Mouse (Mus musculus) limb, embryonic 12.5 days (tissue): ENCODE results near the gene Myo15b. TPM values are rescaled to one million over a fixed set of nuclear protein-coding genes. Genes with fewer than 3 reads are reported as not detected.

ENCODE experiments used
- ATAC-seq: fragments of 200-750 bp; cut with Nextera tagmentation; 2 replicates; pipeline ENCODE4 v1.8.0; 2017; ENCODE audit warnings: low read depth, moderate TSS enrichment; ENCODE audit not compliant: insufficient number of reproducible peaks, insufficient read depth, low FRiP score, low TSS enrichment
- H3K27ac ChIP-seq: fragments of 300-500 bp; sonication (generic); 2 replicates; pipeline ENCODE4 v1.5.1; 2016; ENCODE audit warnings: mild to moderate bottlenecking, moderate library complexity
- H3K27me3 ChIP-seq: fragments of 300-500 bp; sonication (generic); 2 replicates; pipeline ENCODE4 v1.6.1; 2016; ENCODE audit warnings: mild to moderate bottlenecking, moderate library complexity
- H3K36me3 ChIP-seq: fragments of 300-500 bp; sonication (generic); 2 replicates; pipeline ENCODE4 v1.6.1; 2016; ENCODE audit warnings: mild to moderate bottlenecking, moderate library complexity
- H3K4me1 ChIP-seq: fragments of 300-500 bp; sonication (generic); replicated peaks from 2 replicates; pipeline ENCODE4 v1.6.1; 2016
- H3K4me2 ChIP-seq: fragments of 300-500 bp; sonication (generic); 2 replicates; pipeline ENCODE4 v1.6.1; 2016; ENCODE audit warnings: mild to moderate bottlenecking, moderate library complexity
- H3K4me3 ChIP-seq: fragments of 300-500 bp; sonication (generic); replicated peaks from 2 replicates; pipeline ENCODE4 v1.5.1; 2016; ENCODE audit warnings: mild to moderate bottlenecking
- H3K9ac ChIP-seq: fragments of 300-500 bp; sonication (generic); replicated peaks from 2 replicates; pipeline ENCODE4 v1.6.1; 2016; ENCODE audit warnings: mild to moderate bottlenecking, moderate library complexity
- H3K9me3 ChIP-seq: fragments of 300-500 bp; sonication (generic); 2 replicates; pipeline ENCODE4 v1.6.1; 2016; ENCODE audit warnings: mild to moderate bottlenecking, moderate library complexity
- WGBS: fragments of 180-500 bp; shearing (Covaris S2); methylation state at CpG from one replicate; pipeline ENCODE4 v1.1.7; 2016; 5-methylcytosine and 5-hydroxymethylcytosine counted together
- polyA plus RNA-seq: library from polyadenylated mRNA; unstranded; fragments of >200 nt; fragmentation: Nextera tagmentation; extraction: Ambion mirVana; gene quantifications from 2 replicates; pipeline ENCODE4 v1.2.1, GENCODE M21; 2016

The Myo15b gene
- polyA plus RNA-seq, 1 experiment from 2014 or later, result not detected

DNA sequence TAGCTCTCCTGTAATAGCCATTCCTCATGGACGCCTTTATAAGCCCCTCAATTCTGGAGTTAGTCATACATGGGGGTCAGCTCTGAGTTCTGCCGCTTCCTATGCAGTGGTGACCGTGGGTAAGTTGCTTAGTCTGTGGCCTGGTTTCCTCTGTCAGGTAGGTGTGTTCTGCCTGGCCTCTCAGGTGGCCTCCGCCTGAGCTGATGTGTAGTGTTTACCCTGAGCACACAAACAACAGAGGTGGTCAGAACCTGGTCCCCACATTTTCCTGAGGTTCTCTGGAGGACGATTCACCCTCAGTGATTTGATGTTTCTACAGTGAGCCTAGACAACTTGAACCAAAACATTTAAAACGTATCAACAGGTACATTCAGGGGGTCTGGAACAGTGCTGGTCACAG lies 26.1 kb upstream of the Myo15b start:
- Histone ChIP-seq H3K27me3 (peaks cover 20% of the 10 kb centered on the region), H3K4me2 (no peak overlapping the region; the same call in 1 of the 2 replicates), H3K9ac (no peak overlapping the region), H3K36me3 (no peaks in the 10 kb centered on the region), H3K4me1 (peaks cover 60% of the 10 kb centered on the region), H3K9me3 (no peaks in the 10 kb centered on the region), H3K27ac (peak overlapping the region; percentile 47), H3K4me3 (no peak overlapping the region)
- ATAC-seq, result no peak
- 49% methylated on average over 6 of the region's 6 CpGs for WGBS

- Histone ChIP-seq H3K9ac (no peak overlapping the region; the same call in 1 of the 2 replicates), H3K27me3 (peaks cover 20% of the 10 kb centered on the region), H3K36me3 (no peaks in the 10 kb centered on the region)
Measured at GRCm38 (mm10) chr11:115832523-115832922, 25.7 kb upstream of the Myo15b start.

GRCm38 (mm10) chr11:115833021-115833513 lies 25.1 kb upstream of the Myo15b start:
- Histone ChIP-seq H3K27ac (peak overlapping the region; percentile 47), H3K4me3 (no peak overlapping the region), H3K4me1 (peaks cover 60% of the 10 kb centered on the region), H3K4me2 (peak overlapping the region; percentile 13), H3K36me3 (no peaks in the 10 kb centered on the region), H3K27me3 (peaks cover 20% of the 10 kb centered on the region), H3K9ac (peak overlapping the region; percentile 18; the same call in 1 of the 2 replicates), H3K9me3 (no peaks in the 10 kb centered on the region)
- WGBS, result 9% methylated on average over 8 of the region's 8 CpGs
- no peak for ATAC-seq

More at GRCm38 (mm10) chr11:115832523-115832922, 25.7 kb upstream of the Myo15b start:
- Histone ChIP-seq H3K27ac (peak overlapping the region; percentile 47), H3K4me2 (peak overlapping the region; percentile 13), H3K4me1 (peaks cover 60% of the 10 kb centered on the region), H3K9me3 (no peaks in the 10 kb centered on the region), H3K4me3 (no peak overlapping the region)
- ATAC-seq, result 0 out of 2 replicates have a peak, but pooled peaks have one; percentile 30
- 7% methylated on average over 8 of the region's 8 CpGs for WGBS

GRCm38 (mm10) chr11:115834033-115834432 lies 24.2 kb upstream of the Myo15b start:
- Histone ChIP-seq H3K9ac (no peak overlapping the region), H3K9me3 (no peaks in the 10 kb centered on the region), H3K4me3 (no peak overlapping the region), H3K4me2 (no peak overlapping the region), H3K4me1 (peaks cover 63% of the 10 kb centered on the region), H3K27me3 (peaks cover 20% of the 10 kb centered on the region), H3K27ac (no peak overlapping the region), H3K36me3 (no peaks in the 10 kb centered on the region)
- 43% methylated on average over 6 of the region's 6 CpGs for WGBS
- no peak for ATAC-seq

DNA sequence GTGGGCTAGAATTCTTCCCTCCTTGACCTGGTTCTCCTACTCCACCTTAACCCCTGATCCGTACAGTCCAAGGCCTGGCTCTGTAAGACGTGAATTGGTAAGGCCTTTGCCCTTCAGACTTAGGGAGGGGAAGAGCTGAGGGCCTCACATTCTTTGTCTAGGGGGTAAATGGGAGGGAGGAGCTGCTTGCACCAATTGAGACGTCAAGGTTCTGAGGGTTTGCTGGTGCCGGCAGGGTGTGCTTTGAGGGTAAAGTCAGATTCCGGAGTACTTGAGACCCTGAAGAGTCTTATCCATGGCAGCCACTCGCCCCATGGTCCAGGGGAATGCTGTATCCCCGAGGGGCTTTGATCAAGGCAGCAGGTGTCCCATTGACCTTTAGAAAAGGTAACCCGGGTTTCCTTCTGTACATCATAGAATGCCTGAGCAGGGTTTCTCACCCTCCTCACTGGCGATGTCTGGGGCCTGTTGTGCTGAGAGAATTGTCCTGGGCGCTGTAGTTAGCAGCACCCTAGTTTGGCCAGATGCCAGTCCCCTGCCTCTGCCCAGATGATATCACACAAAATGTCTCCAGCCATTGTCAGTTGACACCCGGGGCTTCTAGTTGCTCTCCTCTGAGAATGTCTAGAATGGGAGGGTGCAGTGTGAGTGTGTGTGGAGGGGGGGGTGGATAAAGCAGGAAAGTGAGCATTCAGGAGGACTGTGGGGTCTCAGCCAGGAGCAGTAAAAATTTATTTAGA lies 21.4 kb upstream of the Myo15b start:
- 56% methylated on average over 11 of the region's 11 CpGs for WGBS
- Histone ChIP-seq H3K27me3 (0 out of 2 replicates have a peak, but pooled peaks cover under 1% of the 10 kb centered on the region), H3K9ac (no peak overlapping the region), H3K4me1 (peaks cover 60% of the 10 kb centered on the region), H3K9me3 (no peaks in the 10 kb centered on the region), H3K27ac (no peak overlapping the region), H3K4me2 (no peak overlapping the region), H3K4me3 (no peak overlapping the region), H3K36me3 (no peaks in the 10 kb centered on the region)
- ATAC-seq, result no peak

DNA sequence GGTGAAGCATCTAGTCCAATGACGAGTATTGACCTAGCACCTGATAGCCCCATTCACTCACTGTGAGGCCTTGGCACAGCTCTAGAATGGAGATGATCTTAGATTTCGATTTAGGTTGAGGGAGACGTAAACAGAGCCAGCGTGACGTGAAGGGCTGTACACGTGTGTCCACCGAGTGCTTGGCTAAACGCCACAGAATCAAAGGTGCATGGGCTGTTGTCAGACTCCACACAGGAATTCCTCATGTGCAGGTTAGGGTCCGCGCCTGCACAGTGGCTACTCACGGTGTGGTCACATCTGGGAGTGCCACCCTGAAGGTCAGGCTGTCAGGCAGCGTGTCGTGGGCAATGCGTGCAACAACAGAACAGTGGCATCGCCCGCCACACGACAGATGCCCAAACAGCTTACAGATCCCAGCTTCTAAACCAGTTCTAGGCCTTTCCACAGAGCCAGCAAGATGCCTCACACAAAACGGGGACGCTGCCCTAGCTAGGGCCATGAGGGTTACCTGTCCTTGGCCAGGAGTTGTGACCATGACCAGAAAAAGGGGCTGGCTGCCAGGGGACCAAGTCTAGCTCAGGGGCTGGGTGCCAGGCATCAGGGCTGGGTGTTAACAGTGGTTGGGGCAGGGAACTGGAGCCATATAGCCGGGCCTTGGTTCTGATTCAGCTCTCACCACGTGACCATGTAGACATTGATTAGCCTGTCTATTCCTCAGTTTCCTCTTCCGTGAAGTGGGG lies 20.4 kb upstream of the Myo15b start:
- no peaks in the 10 kb centered on the region for H3K36me3 ChIP-seq
- no peaks in the 10 kb centered on the region for H3K27me3 ChIP-seq
- no peaks in the 10 kb centered on the region for H3K9me3 ChIP-seq
- H3K4me3 ChIP-seq, result no peak overlapping the region
- peaks cover 60% of the 10 kb centered on the region for H3K4me1 ChIP-seq
- no peak overlapping the region for H3K4me2 ChIP-seq
- no peak overlapping the region for H3K9ac ChIP-seq
- no peak overlapping the region for H3K27ac ChIP-seq
- no peak for ATAC-seq
- 93% methylated on average over 22 of the region's 22 CpGs for WGBS

- ATAC-seq, result no peak
- H3K9ac ChIP-seq, result no peak overlapping the region
- H3K36me3 ChIP-seq, result no peaks in the 10 kb centered on the region
- no peaks in the 10 kb centered on the region for H3K27me3 ChIP-seq
- H3K27ac ChIP-seq, result no peak overlapping the region
- 43% methylated on average over 4 of the region's 4 CpGs for WGBS
- no peak overlapping the region for H3K4me2 ChIP-seq
- no peak overlapping the region for H3K4me3 ChIP-seq
- H3K4me1 ChIP-seq, result peaks cover 52% of the 10 kb centered on the region
- no peaks in the 10 kb centered on the region for H3K9me3 ChIP-seq
Measured at GRCm38 (mm10) chr11:115838895-115839311, 19.3 kb upstream of the Myo15b start.

DNA sequence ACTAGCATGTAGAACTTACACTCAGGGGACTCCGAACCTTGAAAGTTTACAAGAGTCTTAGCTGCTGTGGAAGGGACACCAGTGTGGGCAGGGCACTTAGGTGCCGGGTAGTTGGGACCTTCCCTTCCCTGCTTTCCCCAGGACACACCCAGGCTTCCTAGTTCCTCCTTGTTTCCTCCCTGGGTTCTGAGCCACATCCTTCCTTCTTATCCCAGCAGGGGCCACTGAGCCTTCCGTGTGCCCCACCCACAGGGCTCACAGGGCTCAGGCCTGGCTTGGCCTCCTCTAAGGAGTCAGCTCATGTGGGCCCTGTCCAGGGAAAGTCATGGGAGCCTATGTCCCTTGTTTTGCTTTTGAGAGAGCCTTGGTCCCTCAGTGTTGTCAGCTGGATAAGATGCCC lies 18.5 kb upstream of the Myo15b start:
- Histone ChIP-seq H3K27ac (no peak overlapping the region), H3K9me3 (no peaks in the 10 kb centered on the region), H3K4me1 (peaks cover 48% of the 10 kb centered on the region), H3K27me3 (no peaks in the 10 kb centered on the region), H3K9ac (no peak overlapping the region), H3K4me3 (no peak overlapping the region), H3K4me2 (no peak overlapping the region), H3K36me3 (no peaks in the 10 kb centered on the region)
- WGBS, result 65% methylated on average over 3 of the region's 3 CpGs
- ATAC-seq, result no peak

DNA sequence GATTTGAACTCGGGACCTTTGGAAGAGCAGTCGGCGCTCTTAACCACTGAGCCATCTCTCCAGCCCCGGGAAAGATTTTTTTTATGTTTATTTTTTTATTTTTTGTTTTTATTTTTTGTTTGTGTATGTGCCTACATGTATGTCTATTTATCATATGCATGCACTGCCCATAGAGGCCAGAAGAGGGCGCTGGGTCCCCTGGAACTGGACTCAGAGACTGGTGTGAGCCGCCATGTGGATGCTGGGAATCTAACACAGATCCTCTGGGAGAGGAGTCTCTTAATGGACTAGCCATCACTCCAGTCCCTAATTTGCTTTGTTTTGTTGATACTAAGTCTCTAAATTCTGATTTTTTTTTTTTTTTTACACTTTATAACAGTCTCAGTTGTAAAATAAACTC lies 17.2 kb upstream of the Myo15b start:
- H3K9me3 ChIP-seq, result peaks cover 5% of the 10 kb centered on the region; the same call in 1 of the 2 replicates
- H3K4me2 ChIP-seq, result no peak overlapping the region
- no peak for ATAC-seq
- H3K4me3 ChIP-seq, result no peak overlapping the region
- no peak overlapping the region for H3K27ac ChIP-seq
- H3K9ac ChIP-seq, result no peak overlapping the region
- H3K4me1 ChIP-seq, result peaks cover 38% of the 10 kb centered on the region
- 81% methylated on average over 6 of the region's 6 CpGs for WGBS
- H3K27me3 ChIP-seq, result no peaks in the 10 kb centered on the region
- peaks cover 10% of the 10 kb centered on the region for H3K36me3 ChIP-seq

- H3K9ac ChIP-seq, result no peak overlapping the region
- H3K4me2 ChIP-seq, result peak overlapping the region; percentile 15; the same call in 1 of the 2 replicates
- H3K4me1 ChIP-seq, result peaks cover 38% of the 10 kb centered on the region
- peak; percentile 32; the same call in 1 of the 2 replicates for ATAC-seq
- H3K27ac ChIP-seq, result peak overlapping the region; percentile 86
- no peaks in the 10 kb centered on the region for H3K27me3 ChIP-seq
- H3K9me3 ChIP-seq, result peaks cover 5% of the 10 kb centered on the region; the same call in 1 of the 2 replicates
- 13% methylated on average over 6 of the region's 6 CpGs for WGBS
- peaks cover 13% of the 10 kb centered on the region for H3K36me3 ChIP-seq
- no peak overlapping the region for H3K4me3 ChIP-seq
Measured at GRCm38 (mm10) chr11:115841961-115842550, 16.1 kb upstream of the Myo15b start.
